Mouse (Mus musculus) spleen, postnatal 4 days (tissue): ENCODE results near the gene Lrfn5.

ENCODE experiments used
- DNase-seq, 2 experiments: peaks; one replicate each; pipeline ENCODE4 v3.0.0; 2022; ENCODE audit warnings: low spot score in 2 of 2

Gene Lrfn5

GRCm38 (mm10) chr12:61522829-61523370, at the start of gene Lrfn5:
Lrfn5 (plus strand) TSS chr12:61523150.
- DNase-seq: no peak

- DNase-seq: no peak
Observed at GRCm38 (mm10) chr12:61521501-61522147, 1.3 kb upstream of the Lrfn5 start.

GRCm38 (mm10) chr12:61522148-61522828, 662 bp upstream of the Lrfn5 start:
- no peak for DNase-seq

- no peak for DNase-seq
Observed at GRCm38 (mm10) chr12:61523631-61524182, 757 bp downstream of the Lrfn5 start.

- DNase-seq: no peak
Observed at GRCm38 (mm10) chr12:61524183-61524651, 1.3 kb downstream of the Lrfn5 start.

GRCm38 (mm10) chr12:61526199-61526598, 3.2 kb downstream of the Lrfn5 start:
- no peak for DNase-seq

GRCm38 (mm10) chr12:61579949-61580348, 57.0 kb downstream of the Lrfn5 start:
- no peak for DNase-seq

GRCm38 (mm10) chr12:61600305-61600704, 77.4 kb downstream of the Lrfn5 start:
- no peak for DNase-seq

- no peak for DNase-seq
Observed at GRCm38 (mm10) chr12:61607871-61608270, 84.9 kb downstream of the Lrfn5 start.

GRCm38 (mm10) chr12:61610081-61610480, 87.1 kb downstream of the Lrfn5 start:
- DNase-seq: no peak

- no peak for DNase-seq
Observed at GRCm38 (mm10) chr12:61624532-61624931, 101.6 kb downstream of the Lrfn5 start.

GRCm38 (mm10) chr12:61654380-61654779, 131.4 kb downstream of the Lrfn5 start:
- no peak for DNase-seq

- no peak for DNase-seq
Observed at GRCm38 (mm10) chr12:61723158-61723557, 200.2 kb downstream of the Lrfn5 start.

GRCm38 (mm10) chr12:61807073-61807605, 284.2 kb downstream of the Lrfn5 start:
- no peak for DNase-seq

GRCm38 (mm10) chr12:61823601-61824000, 300.7 kb downstream of the Lrfn5 start:
- no peak for DNase-seq

- DNase-seq: no peak
Observed at GRCm38 (mm10) chr12:61826311-61826710, 303.4 kb downstream of the Lrfn5 start.

- no peak for DNase-seq
Observed at GRCm38 (mm10) chr12:61842599-61843291, 319.8 kb downstream of the Lrfn5 start.

- no peak for DNase-seq
Observed at GRCm38 (mm10) chr12:61854183-61854582, 331.2 kb downstream of the Lrfn5 start.
